8 mouse cellular contexts compared by ENCODE assay signal in genomic region chr10:17795767-17796631, GRCm38 (mm10). TPM values are rescaled to one million over a fixed set of nuclear protein-coding genes. Genes with fewer than 3 reads are reported as not detected.
DNase-seq lines count a peak whose midpoint lies in the region; ATAC-seq lines count a peak whose summit lies in the region.

Txlnb (plus strand) TSS chr10:17796226.

- H3K9me3 ChIP-seq in limb, embryonic 10.5 days (replicated peaks) = no peaks in the 10 kb centered on the region
- H3K9me3 ChIP-seq in midbrain, embryonic 10.5 days (replicated peaks) = 0 out of 2 replicates have a peak, but pooled peaks cover 4% of the 10 kb centered on the region

- ATAC-seq in inflammation-experienced regulatory T-cells, adult 6 months = peak; percentile 81

- no peaks in the 10 kb centered on the region for H3K36me3 ChIP-seq in limb, embryonic 10.5 days
- peaks cover 7% of the 10 kb centered on the region; the same call in 1 of the 2 replicates for H3K36me3 ChIP-seq in midbrain, embryonic 10.5 days

- DNase-seq in Muller cell, postnatal 12 days (ENCODE audit: inconsistent ontology term) = peak; percentile 54
- peak; percentile 64 for DNase-seq in embryo, embryonic 10 days (ENCODE audit: low spot score)
- DNase-seq in gastrocnemius, postnatal 25 days = peak; percentile 76
- peak; percentile 62 for DNase-seq in limb, embryonic 10.5 days (ENCODE audit: low spot score)
- peak; percentile 83 for DNase-seq in midbrain, embryonic 10.5 days (ENCODE audit: low spot score)
- DNase-seq in skeletal muscle tissue, adult 2 months (ENCODE audit: low read depth, low spot score) = peak; percentile 87
- DNase-seq in cerebellum, adult 11 months = no peak

- H3K27ac ChIP-seq in limb, embryonic 10.5 days = peak within 1 kb of the TSS; percentile 80
- peak within 1 kb of the TSS; percentile 91 for H3K27ac ChIP-seq in midbrain, embryonic 10.5 days (replicated peaks)

- peaks cover 15% of the 10 kb centered on the region for H3K4me1 ChIP-seq in limb, embryonic 10.5 days
- peaks cover 33% of the 10 kb centered on the region for H3K4me1 ChIP-seq in midbrain, embryonic 10.5 days

- WGBS in limb, embryonic 10.5 days = 27% methylated on average over 12 of the region's 13 CpGs
- 6% methylated on average over 13 of the region's 13 CpGs for WGBS in midbrain, embryonic 10.5 days

- H3K27me3 ChIP-seq in limb, embryonic 10.5 days (ENCODE audit: low read depth, poor library complexity, severe bottlenecking) = no peaks in the 10 kb centered on the region
- H3K27me3 ChIP-seq in midbrain, embryonic 10.5 days (ENCODE audit: low read depth, poor library complexity, severe bottlenecking) = no peaks in the 10 kb centered on the region

- H3K4me3 ChIP-seq in limb, embryonic 10.5 days = peak within 1 kb of the TSS; percentile 32
- H3K4me3 ChIP-seq in midbrain, embryonic 10.5 days = peak within 1 kb of the TSS; percentile 49

RNA-seq across cellular contexts. Expression of gene Txlnb, which starts in this region (rescaled TPM):
- total RNA-seq in gastrocnemius, postnatal 25 days (2021) = 100 to 1,000 TPM; 220 to 254 TPM
- 1 to 10 TPM; 1.7 to 2.1 (median 1.9) TPM for polyA plus RNA-seq in inflammation-experienced regulatory T-cells, adult 6 months (2017; shearing (Covaris generic))
- 0.31 and 0.56 TPM in 2 replicates for polyA plus RNA-seq in limb, embryonic 10.5 days (2016; fragmentation: Nextera tagmentation; extraction: Ambion mirVana)
- 4.4 and 4.7 TPM in 2 replicates for polyA plus RNA-seq in midbrain, embryonic 10.5 days (2016; fragmentation: Nextera tagmentation; extraction: Ambion mirVana)

Comparison
In these comparisons a context has a peak if more than half of its experiments do, and no peak if none do; other contexts are left out.
1. Peak in DNase-seq, H3K4me3 ChIP-seq and H3K27ac ChIP-seq in limb, embryonic 10.5 days; RNA of the gene not detected or under 1 TPM.